In genomic region chr7:16554215-16554614, GRCm38 (mm10) we compare ENCODE assay signal across 24 mouse cellular contexts.
DNase-seq lines count a peak whose midpoint lies in the region; ATAC-seq and TF ChIP-seq lines count a peak whose summit lies in the region.
"Had no signal": no experiment of that assay in that cellular context is flagged by ENCODE, and none has a peak within 500 bp of the region (broad histone marks: within the 10 kb centered on the region; RNA-seq: fewer than 3 reads in every experiment).

No protein-coding gene starts in this region.

- H3K9me3 ChIP-seq in heart, embryonic 13.5 days = no peaks in the 10 kb centered on the region
- H3K9me3 ChIP-seq in heart, postnatal 0 days (replicated peaks; ENCODE audit: control insufficient read depth, low read length) = no peaks in the 10 kb centered on the region
- no peaks in the 10 kb centered on the region for H3K9me3 ChIP-seq in lung, embryonic 16.5 days (ENCODE audit: control insufficient read depth, low read length)
- H3K9me3 ChIP-seq: embryonic facial prominence, embryonic 13.5 days; embryonic facial prominence, embryonic 15.5 days; forebrain, embryonic 10.5 days; forebrain, embryonic 12.5 days had no signal

- DNase-seq in heart, postnatal 25 days (ENCODE audit: low spot score) = no peak
- no peak for DNase-seq in heart, postnatal 0 days (ENCODE audit: low spot score)
- DNase-seq in heart, postnatal 36 days = no peak
- DNase-seq in lung, postnatal 14 days = no peak
- peak; percentile 37 for DNase-seq in lung, postnatal 25 days (ENCODE audit: low spot score)
- DNase-seq in lung, adult 18-20 months = no peak
- DNase-seq: adrenal gland, adult 2 months; adrenal gland, postnatal 10 days; adrenal gland, postnatal 25 days; cerebellum, adult 11 months; cerebellum, adult 18-20 months; cerebellum, adult 8-10 months; cerebellum, adult 9-11 months; cerebellum, postnatal 14 days; cerebellum, postnatal 36 days; embryo, embryonic 11 days had no signal

- H3K36me3 ChIP-seq in heart, embryonic 13.5 days = no peaks in the 10 kb centered on the region
- H3K36me3 ChIP-seq in heart, postnatal 0 days (replicated peaks; ENCODE audit: control insufficient read depth, insufficient read depth, low read length) = no peaks in the 10 kb centered on the region; the same call in 1 of the 2 replicates
- no peaks in the 10 kb centered on the region for H3K36me3 ChIP-seq in lung, embryonic 16.5 days (ENCODE audit: control insufficient read depth, insufficient read depth, low read length)
- H3K36me3 ChIP-seq: embryonic facial prominence, embryonic 15.5 days had no signal

- no peak overlapping the region for H3K4me2 ChIP-seq in heart, embryonic 13.5 days
- H3K4me2 ChIP-seq in heart, postnatal 0 days (ENCODE audit: low read depth, low read length) = no peak overlapping the region
- H3K4me2 ChIP-seq in lung, embryonic 16.5 days (ENCODE audit: low read depth, low read length) = no peak overlapping the region
- H3K4me2 ChIP-seq: embryonic facial prominence, embryonic 13.5 days; embryonic facial prominence, embryonic 15.5 days; forebrain, embryonic 12.5 days had no signal

- H3K27me3 ChIP-seq in heart, embryonic 13.5 days (replicated peaks) = no peaks in the 10 kb centered on the region
- H3K27me3 ChIP-seq in heart, postnatal 0 days (ENCODE audit: control insufficient read depth, insufficient read depth, low read length) = no peaks in the 10 kb centered on the region
- no peaks in the 10 kb centered on the region for H3K27me3 ChIP-seq in lung, embryonic 16.5 days (ENCODE audit: control insufficient read depth, insufficient read depth, low read depth, low read length)
- H3K27me3 ChIP-seq: embryonic facial prominence, embryonic 13.5 days; embryonic facial prominence, embryonic 15.5 days; forebrain, embryonic 12.5 days had no signal

- H3K4me3 ChIP-seq in heart, embryonic 13.5 days = no peak overlapping the region
- no peak overlapping the region for H3K4me3 ChIP-seq in heart, postnatal 0 days (ENCODE audit: low read depth, low read length)
- H3K4me3 ChIP-seq in lung, embryonic 16.5 days (ENCODE audit: low read length) = no peak overlapping the region
- H3K4me3 ChIP-seq: embryonic facial prominence, embryonic 13.5 days; embryonic facial prominence, embryonic 15.5 days; erythroblast, embryonic 14.5 days; forebrain, embryonic 10.5 days; forebrain, embryonic 12.5 days had no signal

- WGBS in heart, embryonic 13.5 days = 34% methylated on average over 3 of the region's 3 CpGs
- 32% methylated on average over 3 of the region's 3 CpGs for WGBS in heart, postnatal 0 days
- WGBS in lung, embryonic 16.5 days = 37% methylated on average over 3 of the region's 3 CpGs

- TF ChIP-seq CTCF in heart, postnatal 0 days (IDR thresholded peaks at IDR 0.05; ENCODE audit: low read depth) = no peak

- intact Hi-C loops in heart, postnatal 25 days (cut with DNase I) = no loop called here
- intact Hi-C loops in heart, postnatal 36 days (cut with DNase I) = no loop called here

- no peak overlapping the region for H3K9ac ChIP-seq in heart, embryonic 13.5 days
- no peak overlapping the region for H3K9ac ChIP-seq in heart, postnatal 0 days (replicated peaks; ENCODE audit: low read depth, low read length)
- no peak overlapping the region for H3K9ac ChIP-seq in lung, embryonic 16.5 days (ENCODE audit: low read length)
- H3K9ac ChIP-seq: embryonic facial prominence, embryonic 13.5 days; embryonic facial prominence, embryonic 15.5 days; forebrain, embryonic 12.5 days had no signal

- ATAC-seq in heart, embryonic 13.5 days (ENCODE audit: extremely low read depth, insufficient number of reproducible peaks, low FRiP score, low TSS enrichment) = no peak
- no peak for ATAC-seq in heart, postnatal 0 days (ENCODE audit: insufficient read depth, low read depth)
- ATAC-seq in lung, embryonic 16.5 days (ENCODE audit: low read depth) = 0 out of 2 replicates have a peak, but pooled peaks have one; percentile 20
- ATAC-seq: forebrain, embryonic 14.5 days had no signal

- peak overlapping the region; percentile 46 for H3K27ac ChIP-seq in heart, embryonic 13.5 days (replicated peaks)
- H3K27ac ChIP-seq in heart, postnatal 0 days (ENCODE audit: low read depth) = 0 out of 2 replicates have a peak overlapping the region, but pooled peaks have one; percentile 2
- H3K27ac ChIP-seq in lung, embryonic 16.5 days (ENCODE audit: low read length) = no peak overlapping the region
- H3K27ac ChIP-seq: embryonic facial prominence, embryonic 13.5 days; embryonic facial prominence, embryonic 15.5 days; forebrain, embryonic 10.5 days; forebrain, embryonic 12.5 days had no signal

- peaks cover 54% of the 10 kb centered on the region for H3K4me1 ChIP-seq in heart, embryonic 13.5 days
- H3K4me1 ChIP-seq in heart, postnatal 0 days (ENCODE audit: control insufficient read depth, insufficient read depth) = peaks cover 51% of the 10 kb centered on the region
- H3K4me1 ChIP-seq in lung, embryonic 16.5 days (replicated peaks; ENCODE audit: control insufficient read depth, insufficient read depth, low read length) = peaks cover 22% of the 10 kb centered on the region

- TF ChIP-seq EP300 in heart, postnatal 0 days (IDR thresholded peaks at IDR 0.05; ENCODE audit: low read depth) = no peak
